Mouse (Mus musculus): ENCODE measurements around the gene Med9.

Gene Med9

GRCm38 (mm10) chr11:59994318-59994717 is 46.3 kb downstream of the Med9 start:
- no peak for ATAC-seq (ENCODE audit: low TSS enrichment)

DNA sequence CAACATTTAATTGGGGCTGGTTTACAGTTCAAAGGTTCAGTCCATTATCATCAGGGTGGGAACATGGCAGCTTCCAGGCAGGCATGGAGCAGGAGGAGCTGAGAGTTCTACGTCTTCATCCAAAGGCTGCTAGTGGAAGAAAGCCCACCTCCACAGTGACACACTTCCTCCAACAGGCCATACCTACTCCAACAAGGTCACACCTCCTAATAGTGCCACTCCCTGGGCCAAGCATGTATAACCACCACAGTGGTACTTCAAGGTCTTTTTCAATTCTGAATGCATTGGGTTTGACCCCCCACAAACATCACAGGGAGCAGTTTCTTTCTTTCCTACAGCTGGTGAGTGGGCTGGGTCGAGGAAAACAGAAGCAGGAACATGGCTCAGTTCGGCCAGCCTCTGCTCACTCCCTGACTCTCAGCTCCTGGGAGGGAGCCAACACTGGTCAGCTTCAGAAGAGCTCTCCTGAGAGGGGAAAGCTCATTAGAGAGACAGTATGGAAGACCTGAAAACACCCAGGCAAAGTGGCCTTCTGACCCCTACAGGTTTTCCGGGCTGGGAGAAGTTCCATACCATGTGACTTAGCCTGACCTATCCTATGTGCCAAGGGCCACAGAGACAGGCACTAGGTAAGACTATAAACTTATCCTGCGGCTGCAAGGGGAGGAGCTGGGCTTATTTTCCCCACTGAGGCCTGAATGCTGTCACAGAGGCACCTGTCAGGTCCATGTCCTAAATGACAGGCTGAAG is 53.4 kb downstream of the Med9 start:
- ATAC-seq (ENCODE audit: low TSS enrichment): no peak

- ATAC-seq (ENCODE audit: low TSS enrichment): peak; percentile 83
These were observed 55.8 kb downstream of the Med9 start for GRCm38 (mm10) chr11:60003811-60004210.

- ATAC-seq (ENCODE audit: low TSS enrichment): peak; percentile 35; the same call in 1 of the 2 replicates
These were observed 56.7 kb downstream of the Med9 start for GRCm38 (mm10) chr11:60004716-60005115.

DNA sequence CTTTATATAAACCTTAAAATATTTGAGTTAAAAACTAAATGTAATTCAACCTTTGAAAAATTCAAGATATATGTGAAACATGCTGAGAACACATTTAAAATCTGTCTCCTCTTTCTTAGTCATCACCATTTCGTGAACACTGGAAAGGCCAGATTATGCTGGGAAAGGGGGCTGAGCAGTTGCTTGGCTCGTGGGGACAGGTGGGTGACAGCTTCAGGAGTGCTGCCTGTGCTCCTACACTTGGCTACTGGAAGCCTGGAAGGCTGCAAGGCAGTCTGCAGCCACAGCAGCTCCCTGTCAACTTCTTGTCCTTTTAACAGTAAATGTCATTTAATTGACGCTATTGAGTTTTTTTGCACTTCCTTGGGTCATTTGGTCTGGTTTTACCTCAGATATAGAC is 57.9 kb downstream of the Med9 start:
- no peak for ATAC-seq (ENCODE audit: low TSS enrichment)

DNA sequence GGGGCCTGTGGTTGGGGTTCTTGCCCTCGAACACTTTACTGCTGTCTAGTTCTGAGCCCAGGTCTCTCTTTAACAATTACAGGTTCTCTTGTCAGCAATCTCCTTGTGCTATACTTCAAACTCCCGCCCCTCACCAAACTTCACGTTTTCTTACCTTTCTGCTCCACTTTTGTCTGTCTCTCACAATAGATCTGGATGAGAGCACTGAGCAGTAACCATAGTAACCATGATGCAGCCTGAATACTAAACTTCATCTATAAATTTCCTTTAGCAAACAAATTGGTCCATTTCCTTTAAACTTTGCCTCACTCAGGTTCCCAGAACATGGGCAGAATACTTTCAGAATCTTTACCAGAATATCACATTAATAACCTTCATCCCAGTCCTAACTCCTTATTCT is 61.4 kb downstream of the Med9 start:
- ATAC-seq (ENCODE audit: low TSS enrichment): no peak

DNA sequence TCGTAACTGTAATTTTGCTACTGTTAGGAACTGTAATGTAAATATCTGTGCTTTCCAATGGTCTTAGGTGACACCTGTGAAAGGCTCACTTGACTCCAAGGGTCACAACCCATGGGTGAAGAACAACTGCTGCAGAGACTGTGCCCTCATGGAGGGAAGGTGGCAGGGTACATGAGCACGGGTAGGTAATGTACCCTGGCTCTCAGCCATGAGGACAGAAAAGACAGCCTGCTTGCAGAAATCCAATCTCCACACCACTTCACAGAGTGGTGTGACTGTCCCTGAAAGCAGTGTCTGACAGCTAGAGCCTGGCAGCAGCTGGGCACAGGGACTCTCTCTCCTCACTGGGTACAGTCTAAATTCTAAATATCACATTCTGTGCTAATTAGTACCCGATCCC is 63.5 kb downstream of the Med9 start:
- ATAC-seq (ENCODE audit: low TSS enrichment): no peak
